Mouse (Mus musculus) heart, adult 2 months (tissue): ENCODE data around the gene Dhx40.

ENCODE experiments used
- CTCF ChIP-seq: fragments of 200-600 bp; IDR thresholded peaks from 2 replicates; pipeline ENCODE4 v1.8.1; 2022; ENCODE audit warnings: antibody characterized with exemption, mild to moderate bottlenecking, moderate library complexity
- POLR2A ChIP-seq: fragments of 200-500 bp; IDR thresholded peaks from 2 replicates; pipeline ENCODE4 v1.6.1; 2011; ENCODE audit warnings: mild to moderate bottlenecking, low read depth, low read length, control low read depth; ENCODE audit not compliant: insufficient read depth

- no peak for TF ChIP-seq POLR2A
- no peak for TF ChIP-seq CTCF
Observed at GRCm38 (mm10) chr11:86839716-86840447, 32.3 kb upstream of the Dhx40 start.
